Mouse (Mus musculus): ENCODE measurements around the gene Sgms2. TPM values are rescaled to one million over a fixed set of nuclear protein-coding genes. Genes with fewer than 3 reads are reported as not detected.

The Sgms2 gene
- polyA plus RNA-seq, 1 experiment from 2014 or later: 9.1 TPM

- no peak overlapping the region for H3K4me2 ChIP-seq (replicated peaks; ENCODE audit: low read depth)
- H3K36me3 ChIP-seq (ENCODE audit: control insufficient read depth, insufficient read depth, low read length): no peaks in the 10 kb centered on the region
- H3K9ac ChIP-seq (ENCODE audit: low read length): no peak overlapping the region
- H3K4me1 ChIP-seq (replicated peaks; ENCODE audit: control insufficient read depth, insufficient read depth): peaks cover 3% of the 10 kb centered on the region; the same call in 1 of the 2 replicates
- 74% methylated on average over 9 of the region's 9 CpGs for WGBS
- ATAC-seq (ENCODE audit: low FRiP score, low TSS enrichment) (no peak), DNase-seq (ENCODE audit: low spot score) (no peak)
- H3K9me3 ChIP-seq (ENCODE audit: control insufficient read depth, low read length): no peaks in the 10 kb centered on the region
- no peak overlapping the region for H3K4me3 ChIP-seq (ENCODE audit: low read depth, low read length)
- TF ChIP-seq EP300 (optimal IDR thresholded peaks at IDR 0.05) (no peak), CTCF (IDR thresholded peaks at IDR 0.05; ENCODE audit: low read depth) (no peak)
- H3K27me3 ChIP-seq (ENCODE audit: control insufficient read depth, insufficient read depth, low read length): no peaks in the 10 kb centered on the region
- H3K27ac ChIP-seq (replicated peaks): no peak overlapping the region
Observed at GRCm38 (mm10) chr3:131299078-131299477, 192.1 kb downstream of the Sgms2 start.

GRCm38 (mm10) chr3:131296893-131297292, 194.3 kb downstream of the Sgms2 start:
- Histone ChIP-seq H3K4me2 (replicated peaks; ENCODE audit: low read depth) (no peak overlapping the region), H3K9me3 (ENCODE audit: control insufficient read depth, low read length) (no peaks in the 10 kb centered on the region), H3K27me3 (ENCODE audit: control insufficient read depth, insufficient read depth, low read length) (no peaks in the 10 kb centered on the region), H3K9ac (ENCODE audit: low read length) (no peak overlapping the region), H3K36me3 (ENCODE audit: control insufficient read depth, insufficient read depth, low read length) (no peaks in the 10 kb centered on the region), H3K4me1 (replicated peaks; ENCODE audit: control insufficient read depth, insufficient read depth) (no peaks in the 10 kb centered on the region), H3K4me3 (ENCODE audit: low read depth, low read length) (no peak overlapping the region), H3K27ac (replicated peaks) (no peak overlapping the region)
- no peak for ATAC-seq (ENCODE audit: low FRiP score, low TSS enrichment)
- TF ChIP-seq EP300 (optimal IDR thresholded peaks at IDR 0.05) (no peak), CTCF (IDR thresholded peaks at IDR 0.05; ENCODE audit: low read depth) (no peak)
- WGBS: 91% methylated on average over 7 of the region's 7 CpGs
- no peak for DNase-seq (ENCODE audit: low spot score)

- DNase-seq (ENCODE audit: low spot score) (no peak), ATAC-seq (ENCODE audit: low FRiP score, low TSS enrichment) (no peak)
- Histone ChIP-seq H3K9me3 (ENCODE audit: control insufficient read depth, low read length) (no peaks in the 10 kb centered on the region), H3K36me3 (ENCODE audit: control insufficient read depth, insufficient read depth, low read length) (no peaks in the 10 kb centered on the region), H3K4me2 (replicated peaks; ENCODE audit: low read depth) (no peak overlapping the region), H3K27me3 (ENCODE audit: control insufficient read depth, insufficient read depth, low read length) (no peaks in the 10 kb centered on the region), H3K9ac (ENCODE audit: low read length) (no peak overlapping the region), H3K27ac (replicated peaks) (no peak overlapping the region), H3K4me3 (ENCODE audit: low read depth, low read length) (no peak overlapping the region), H3K4me1 (replicated peaks; ENCODE audit: control insufficient read depth, insufficient read depth) (no peaks in the 10 kb centered on the region)
- WGBS: 63% methylated on average over 12 of the region's 12 CpGs
- TF ChIP-seq EP300 (optimal IDR thresholded peaks at IDR 0.05): no peak
- TF ChIP-seq CTCF (IDR thresholded peaks at IDR 0.05; ENCODE audit: low read depth): no peak
Observed at GRCm38 (mm10) chr3:131295513-131296200, 195.6 kb downstream of the Sgms2 start.

GRCm38 (mm10) chr3:131294503-131294902, 196.7 kb downstream of the Sgms2 start:
- no peak for ATAC-seq (ENCODE audit: low FRiP score, low TSS enrichment)
- Histone ChIP-seq H3K4me1 (replicated peaks; ENCODE audit: control insufficient read depth, insufficient read depth) (no peaks in the 10 kb centered on the region), H3K9me3 (ENCODE audit: control insufficient read depth, low read length) (no peaks in the 10 kb centered on the region), H3K4me2 (replicated peaks; ENCODE audit: low read depth) (no peak overlapping the region), H3K36me3 (ENCODE audit: control insufficient read depth, insufficient read depth, low read length) (no peaks in the 10 kb centered on the region), H3K4me3 (ENCODE audit: low read depth, low read length) (no peak overlapping the region), H3K27ac (replicated peaks) (no peak overlapping the region), H3K27me3 (ENCODE audit: control insufficient read depth, insufficient read depth, low read length) (no peaks in the 10 kb centered on the region), H3K9ac (ENCODE audit: low read length) (no peak overlapping the region)
- peak; percentile 43; the same call in 1 of the 2 replicates for TF ChIP-seq CTCF (IDR thresholded peaks at IDR 0.05; ENCODE audit: low read depth)
- no peak for TF ChIP-seq EP300 (optimal IDR thresholded peaks at IDR 0.05)
- WGBS: 61% methylated on average over 3 of the region's 3 CpGs
- DNase-seq (ENCODE audit: low spot score): no peak

- H3K27me3 ChIP-seq (ENCODE audit: control insufficient read depth, insufficient read depth, low read length): no peaks in the 10 kb centered on the region
- ATAC-seq (ENCODE audit: low FRiP score, low TSS enrichment) (no peak), DNase-seq (ENCODE audit: low spot score) (no peak)
- H3K9ac ChIP-seq (ENCODE audit: low read length): no peak overlapping the region
- no peak overlapping the region for H3K4me2 ChIP-seq (replicated peaks; ENCODE audit: low read depth)
- H3K4me3 ChIP-seq (ENCODE audit: low read depth, low read length): no peak overlapping the region
- H3K27ac ChIP-seq (replicated peaks): no peak overlapping the region
- no peaks in the 10 kb centered on the region for H3K9me3 ChIP-seq (ENCODE audit: control insufficient read depth, low read length)
- H3K4me1 ChIP-seq (replicated peaks; ENCODE audit: control insufficient read depth, insufficient read depth): no peaks in the 10 kb centered on the region
- no peaks in the 10 kb centered on the region for H3K36me3 ChIP-seq (ENCODE audit: control insufficient read depth, insufficient read depth, low read length)
- WGBS: 67% methylated on average over 3 of the region's 3 CpGs
- TF ChIP-seq CTCF (IDR thresholded peaks at IDR 0.05; ENCODE audit: low read depth) (no peak), EP300 (optimal IDR thresholded peaks at IDR 0.05) (no peak)
Observed at GRCm38 (mm10) chr3:131292959-131293358, 198.3 kb downstream of the Sgms2 start.

- H3K36me3 ChIP-seq (ENCODE audit: control insufficient read depth, insufficient read depth, low read length): no peaks in the 10 kb centered on the region
- TF ChIP-seq CTCF (IDR thresholded peaks at IDR 0.05; ENCODE audit: low read depth) (no peak), EP300 (optimal IDR thresholded peaks at IDR 0.05) (no peak)
- WGBS: 74% methylated on average over 2 of the region's 2 CpGs
- ATAC-seq (ENCODE audit: low FRiP score, low TSS enrichment) (no peak), DNase-seq (ENCODE audit: low spot score) (no peak)
- H3K27me3 ChIP-seq (ENCODE audit: control insufficient read depth, insufficient read depth, low read length): no peaks in the 10 kb centered on the region
- no peak overlapping the region for H3K4me2 ChIP-seq (replicated peaks; ENCODE audit: low read depth)
- H3K4me1 ChIP-seq (replicated peaks; ENCODE audit: control insufficient read depth, insufficient read depth): no peaks in the 10 kb centered on the region
- H3K4me3 ChIP-seq (ENCODE audit: low read depth, low read length): no peak overlapping the region
- H3K9me3 ChIP-seq (ENCODE audit: control insufficient read depth, low read length): no peaks in the 10 kb centered on the region
- no peak overlapping the region for H3K27ac ChIP-seq (replicated peaks)
- H3K9ac ChIP-seq (ENCODE audit: low read length): no peak overlapping the region
Observed at GRCm38 (mm10) chr3:131292349-131292748, 198.9 kb downstream of the Sgms2 start.
